Mouse (Mus musculus): Measurements from ENCODE around the gene Man1c1.

The Man1c1 gene

DNA sequence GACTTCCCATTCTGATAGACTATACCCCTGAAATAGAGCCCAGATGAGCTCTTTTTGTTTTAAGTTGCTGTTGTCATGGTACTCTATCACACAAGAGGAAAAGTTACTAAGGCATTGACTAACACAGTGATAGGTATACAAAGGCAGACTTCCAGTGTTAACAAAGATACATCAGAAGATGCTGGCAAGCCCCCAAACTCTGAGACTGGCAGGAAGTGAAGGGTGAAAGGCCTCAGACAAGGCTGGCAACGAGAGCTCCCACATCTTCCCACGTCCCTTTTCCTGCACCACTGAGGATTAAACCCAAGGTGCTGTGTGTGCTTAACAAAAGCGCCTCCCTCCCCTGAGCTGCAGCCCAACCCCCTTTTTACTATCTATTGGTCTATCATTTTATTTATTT is 19.2 kb upstream of the Man1c1 start:
- DNase-seq, result no peak

DNA sequence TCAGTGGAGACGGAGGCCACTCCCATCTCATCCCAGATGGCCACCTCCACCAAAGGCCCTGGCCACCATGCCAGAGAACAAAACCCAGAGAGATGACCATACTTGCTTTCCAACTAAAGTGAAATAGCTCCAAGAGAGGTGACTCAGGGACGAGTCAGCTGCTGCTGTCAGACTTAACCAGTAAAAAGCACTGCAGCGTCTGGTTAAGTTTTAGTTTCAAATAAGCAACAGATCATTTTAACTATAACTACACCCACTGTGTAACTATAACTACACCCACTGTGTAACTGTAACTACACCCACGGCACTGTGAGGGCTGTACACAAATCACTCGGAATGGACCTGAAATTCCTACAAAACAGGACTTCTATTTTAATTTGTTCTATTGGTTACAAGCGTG is 17.0 kb upstream of the Man1c1 start:
- DNase-seq, result no peak

DNA sequence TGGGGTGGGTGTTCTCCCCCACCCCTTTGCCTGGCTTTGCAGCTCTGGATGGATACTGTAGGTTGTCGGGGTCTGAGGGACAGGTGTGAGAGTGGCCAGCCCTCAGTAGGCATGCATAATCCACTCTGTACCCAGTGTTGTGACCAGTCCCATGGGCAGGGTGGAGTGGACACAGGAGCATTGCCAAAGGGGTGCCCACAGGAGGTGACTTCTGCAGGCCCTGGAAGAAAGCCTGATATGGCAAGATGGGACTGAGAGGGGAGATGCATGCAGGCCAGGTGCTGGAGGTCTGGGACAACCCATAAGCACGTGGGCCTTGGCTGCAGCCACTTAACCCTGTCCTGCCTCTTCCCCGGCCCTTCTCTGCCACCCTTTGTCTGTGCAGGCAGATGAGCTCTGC is 16.3 kb upstream of the Man1c1 start:
- no peak for DNase-seq

DNA sequence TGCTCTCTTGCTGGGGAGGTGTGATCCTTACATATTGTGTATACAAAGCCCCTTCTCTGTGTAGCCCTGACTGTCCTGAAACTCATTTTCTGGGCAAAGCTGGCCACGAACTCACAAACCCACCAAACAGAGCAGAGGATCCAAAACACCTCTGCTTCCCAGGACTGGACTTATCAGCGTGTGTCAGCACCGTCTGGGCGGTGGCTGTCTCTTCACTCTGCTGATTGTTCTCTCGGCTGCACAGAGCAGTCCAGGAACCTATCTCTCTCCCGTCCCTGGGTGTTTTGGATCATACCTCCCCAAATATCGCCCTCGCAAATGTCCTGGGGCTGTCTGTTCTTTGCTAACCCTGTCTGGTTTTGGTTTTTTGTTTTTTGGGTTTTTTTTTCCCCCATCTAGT is 15.4 kb upstream of the Man1c1 start:
- no peak for DNase-seq

DNA sequence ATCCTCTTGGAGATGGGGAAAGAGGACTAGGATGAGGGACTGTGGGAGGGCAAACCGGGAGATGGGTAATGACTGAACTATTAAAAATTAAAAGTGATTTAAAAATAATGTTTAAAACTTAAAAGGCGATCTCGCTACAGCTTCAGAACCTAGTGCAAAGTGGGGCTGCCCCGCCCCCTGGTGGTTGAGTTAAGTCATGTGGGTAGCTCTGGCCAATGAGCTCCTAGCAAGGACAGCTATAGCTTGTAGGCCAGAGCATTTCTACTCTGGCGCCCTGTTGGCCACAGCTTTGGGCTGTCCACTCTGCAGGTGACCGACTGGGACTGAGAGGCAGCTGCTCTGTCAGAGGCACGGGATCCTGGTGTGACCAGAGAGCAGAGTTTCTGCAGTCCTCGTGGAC is 9.8 kb upstream of the Man1c1 start:
- DNase-seq, result peak; percentile 84

DNA sequence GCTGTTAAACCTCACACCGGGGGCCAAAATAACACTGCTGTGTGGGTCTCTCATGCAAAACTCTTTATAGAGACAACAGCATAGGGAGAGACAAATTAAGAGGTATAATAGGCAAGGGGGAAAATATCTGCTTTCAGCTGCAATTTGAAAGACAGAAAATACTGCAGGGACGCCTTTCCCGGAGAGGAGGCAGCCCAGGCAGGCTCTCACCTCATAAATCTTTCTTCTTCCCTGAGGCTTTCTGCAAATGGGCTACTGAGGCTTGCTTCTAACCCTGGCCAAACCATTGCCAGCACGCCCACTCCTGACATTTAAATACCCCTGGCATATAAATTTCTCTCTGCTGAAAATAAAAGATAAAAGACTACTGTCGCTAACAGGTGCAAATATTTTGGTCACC is 1.2 kb upstream of the Man1c1 start:
- DNase-seq, result no peak

DNA sequence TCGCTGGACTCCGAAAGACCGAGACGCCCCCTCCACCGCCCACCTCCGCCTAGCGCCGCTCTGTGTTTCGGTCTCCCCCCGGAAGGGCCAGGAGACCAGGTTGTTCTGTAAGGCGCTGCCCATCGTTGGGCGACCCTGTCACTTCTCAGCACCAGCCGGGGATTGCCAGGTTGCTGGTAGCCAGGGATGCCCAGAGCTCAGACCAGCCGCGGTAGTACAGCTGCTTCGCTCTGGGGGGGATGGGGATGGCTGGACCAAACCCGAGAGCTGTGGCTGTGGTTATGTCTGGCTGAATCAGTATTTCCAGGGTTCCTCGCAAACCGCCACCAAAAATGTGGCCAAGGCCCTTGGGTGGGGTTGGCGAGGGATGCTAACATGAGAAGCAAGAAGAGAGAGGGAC is 500 bp upstream of the Man1c1 start:
- DNase-seq, result no peak

DNA sequence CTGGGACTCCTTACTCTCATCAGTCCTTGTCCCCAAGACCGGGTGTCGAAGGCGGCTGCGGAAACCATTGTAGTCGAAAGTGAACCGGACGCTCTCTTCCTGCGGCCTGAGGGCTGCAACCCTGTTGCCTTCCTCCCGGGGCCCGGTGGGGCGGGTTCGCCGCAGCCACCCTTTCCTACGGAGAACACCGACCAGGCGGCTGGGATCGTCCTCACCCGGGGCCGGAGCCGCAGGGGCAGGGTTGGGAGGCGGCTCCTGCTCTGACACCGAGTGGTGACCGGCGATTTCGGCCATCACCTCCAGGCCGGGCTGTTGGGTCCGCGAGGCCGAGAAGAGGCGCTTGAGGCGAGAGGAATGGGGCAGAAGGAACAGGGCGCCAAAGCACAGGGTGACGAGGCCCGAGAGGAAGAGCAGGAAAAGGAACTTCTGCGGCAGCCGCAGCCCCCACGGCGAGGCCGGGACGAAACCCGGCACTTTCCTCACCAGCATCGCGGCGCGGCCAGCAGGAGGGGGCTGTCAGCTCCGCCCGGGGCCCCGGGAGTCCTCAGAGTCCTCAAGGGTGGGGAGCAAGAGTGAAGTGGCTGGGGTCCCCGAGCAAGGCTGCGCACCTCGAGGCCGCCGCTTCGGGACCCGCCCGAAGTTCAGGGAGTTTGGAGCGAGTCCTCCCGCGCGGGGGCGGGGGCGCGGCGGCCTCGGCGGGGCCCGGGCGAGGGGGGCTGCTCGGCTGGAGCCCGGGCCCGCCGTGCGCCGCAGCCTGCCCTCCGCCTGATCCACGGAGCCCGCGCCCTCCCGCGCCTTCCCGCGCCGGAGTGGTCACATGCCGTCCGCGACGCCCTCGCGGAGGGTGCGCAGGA is 882 bp downstream of the Man1c1 start:
- DNase-seq, result peak; percentile 31

DNA sequence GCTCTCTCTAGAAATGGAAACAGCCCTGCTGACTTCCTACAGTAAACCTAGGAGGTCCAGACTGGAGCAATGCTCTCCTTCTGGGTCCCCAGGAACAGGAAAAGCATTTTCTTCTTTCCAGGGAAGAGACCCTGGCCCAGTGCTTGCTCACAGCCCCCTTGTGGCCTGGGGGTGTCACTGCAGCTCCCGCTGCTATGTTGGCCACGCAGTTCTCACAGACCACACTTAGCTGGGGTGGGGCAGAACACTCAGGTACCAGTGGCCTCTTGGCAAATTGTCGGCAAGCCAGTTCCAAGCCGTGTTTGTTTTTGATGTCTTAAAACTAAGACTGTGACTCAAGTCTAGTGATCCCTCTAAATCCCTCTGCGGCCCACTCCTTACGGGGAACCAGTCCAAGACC is 2.2 kb downstream of the Man1c1 start:
- peak; percentile 74 for DNase-seq

DNA sequence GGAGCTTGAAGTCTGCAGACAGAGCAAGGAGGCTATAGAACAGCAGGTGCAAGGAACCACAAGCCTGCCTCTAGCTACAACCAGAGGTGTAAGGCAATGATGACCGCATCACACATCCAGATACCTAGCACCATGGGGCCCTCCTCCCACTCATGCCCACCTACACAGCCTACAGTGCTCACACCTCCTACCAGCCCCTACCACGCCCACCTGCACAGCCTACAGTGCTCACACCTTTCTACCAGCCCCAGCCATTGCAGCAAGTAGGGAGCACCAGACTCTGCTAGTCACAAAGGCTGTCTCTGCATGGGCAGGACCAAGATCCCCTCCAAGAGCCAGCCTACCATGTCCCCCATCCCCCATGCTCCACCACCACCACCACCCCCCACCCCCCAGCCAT is 3.2 kb downstream of the Man1c1 start:
- no peak for DNase-seq

DNA sequence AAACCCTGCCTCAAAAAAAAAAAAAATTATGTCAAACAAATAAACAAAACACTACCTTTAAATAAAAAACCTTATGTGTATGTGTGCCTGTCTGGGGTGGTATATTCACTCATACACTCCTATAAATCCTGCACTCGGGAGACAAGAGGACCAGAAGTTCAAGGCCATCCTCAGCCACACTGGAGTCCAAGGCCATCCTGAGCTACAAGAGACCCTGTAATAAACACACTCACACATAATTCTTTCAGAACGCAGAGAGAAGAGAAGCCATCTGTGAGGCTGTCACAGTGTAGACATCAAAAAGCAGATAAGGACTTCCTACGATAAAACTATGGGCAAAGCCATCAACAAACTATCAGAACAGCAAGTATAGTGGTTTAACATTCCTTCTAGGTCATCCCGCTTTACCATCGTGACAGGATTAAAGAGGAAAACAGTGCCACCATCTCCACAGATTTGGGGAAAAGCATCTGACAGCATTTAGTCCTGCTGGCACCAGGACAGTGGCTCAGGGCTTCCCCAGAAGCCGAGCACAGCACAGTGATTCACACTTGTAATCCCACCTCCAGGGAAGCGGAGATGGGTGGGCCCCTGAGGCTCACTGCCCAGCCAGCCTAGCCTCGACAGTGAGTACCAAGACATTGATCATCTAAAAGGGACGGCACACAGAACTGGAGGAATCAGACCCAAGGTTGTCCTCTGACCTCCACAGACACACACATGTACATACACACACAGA is 10.7 kb downstream of the Man1c1 start:
- DNase-seq, result no peak

DNA sequence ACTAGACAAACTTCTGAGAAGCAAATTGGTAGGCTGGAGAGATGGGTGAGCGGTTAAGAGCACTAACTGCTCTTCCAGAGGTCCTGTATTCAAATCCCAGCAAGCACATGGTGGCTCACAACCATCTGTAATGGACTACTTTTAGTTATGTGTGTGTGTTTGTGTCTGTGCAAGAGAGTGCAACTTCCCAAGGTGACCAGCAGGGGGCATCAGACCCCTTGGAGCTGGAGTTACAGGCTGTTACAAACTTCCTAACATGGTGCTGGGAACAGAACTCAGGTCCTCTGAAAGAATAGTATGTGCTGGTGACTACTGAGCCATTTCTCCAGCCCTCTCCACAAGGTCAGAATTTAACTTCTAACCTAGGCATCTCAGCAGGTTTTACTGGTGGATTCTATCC is 11.7 kb downstream of the Man1c1 start:
- no peak for DNase-seq

DNA sequence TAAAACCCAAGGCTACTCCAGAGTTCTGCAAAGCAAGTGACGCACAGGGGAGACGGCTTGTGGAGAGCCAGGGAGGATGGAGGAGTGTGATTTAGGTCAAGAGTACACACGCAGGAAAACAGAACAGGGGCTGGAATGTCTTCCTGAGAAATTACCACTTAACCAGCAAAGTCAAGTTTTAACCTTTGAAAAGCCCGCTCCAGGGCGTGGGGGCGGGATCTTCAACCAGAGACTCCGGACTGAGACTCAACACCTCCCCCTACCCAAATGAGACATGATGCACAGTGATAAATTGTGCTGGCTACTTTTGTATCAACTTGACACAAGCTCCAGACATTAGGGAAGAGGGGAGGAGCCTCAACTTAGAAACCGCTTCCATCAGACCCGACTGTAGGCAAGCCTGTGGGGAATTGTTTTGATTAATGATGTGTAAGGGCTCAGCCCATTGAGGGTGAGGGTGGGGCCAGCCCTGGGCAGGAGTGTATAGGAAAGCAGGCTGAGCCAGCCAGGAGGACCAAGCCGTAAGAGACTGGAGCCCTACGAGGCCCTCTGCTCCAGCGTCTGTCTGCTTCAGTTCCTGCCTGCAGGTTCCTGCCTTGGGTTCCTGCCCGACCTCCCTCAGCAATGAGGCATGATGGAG is 17.9 kb downstream of the Man1c1 start:
- no peak for DNase-seq

DNA sequence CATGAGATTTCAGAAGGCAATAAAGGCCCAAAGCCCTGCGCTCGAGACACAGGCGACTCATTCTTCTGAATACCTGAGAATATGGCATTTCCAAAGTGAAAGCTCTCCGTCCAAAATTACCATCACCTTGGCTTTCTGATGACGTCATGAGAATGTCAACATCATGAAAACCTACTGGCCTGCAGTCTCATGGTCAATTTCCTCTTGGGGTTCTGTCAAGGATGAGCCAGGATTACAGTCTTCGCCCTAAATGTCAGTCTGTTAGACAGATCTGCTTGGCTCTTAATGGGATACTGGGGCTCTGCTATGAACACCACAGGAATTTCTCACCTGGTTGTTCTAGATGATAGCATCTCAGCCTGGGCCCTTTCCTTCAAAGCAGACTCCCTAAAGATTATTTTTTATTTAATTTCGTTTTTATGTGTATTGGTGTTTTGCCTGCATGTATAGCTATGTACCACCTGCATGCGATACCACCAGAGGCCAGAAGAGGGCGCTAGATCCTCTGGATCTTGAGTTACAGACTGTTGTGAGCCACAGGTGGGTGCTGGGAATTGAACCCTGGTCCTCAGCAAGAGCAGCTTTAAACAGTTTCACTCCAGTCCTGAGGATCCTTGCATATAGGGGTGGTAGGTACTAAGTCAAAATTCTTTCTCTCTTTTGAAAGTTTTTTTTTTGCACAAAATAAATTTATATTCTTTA is 19.3 kb downstream of the Man1c1 start:
- no peak for DNase-seq

DNA sequence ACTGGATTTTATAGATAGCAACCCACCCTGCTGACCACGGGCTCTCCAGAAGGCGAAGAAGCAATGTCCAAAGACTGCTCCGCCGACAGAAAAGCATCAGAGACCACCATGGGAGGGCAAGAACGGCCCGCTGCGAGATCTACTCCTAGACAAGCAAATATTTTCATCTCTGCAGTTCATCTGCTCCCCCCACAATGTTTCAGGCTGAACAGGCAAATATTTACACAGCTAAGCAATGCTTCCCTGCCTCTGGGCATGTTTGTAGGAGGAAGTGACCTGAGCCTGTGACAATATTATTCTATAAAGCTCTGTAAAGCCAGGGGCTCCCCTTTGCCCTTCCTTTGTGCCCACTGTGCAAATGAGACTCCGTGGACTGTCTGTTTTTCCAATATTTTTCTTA is 20.2 kb downstream of the Man1c1 start:
- no peak for DNase-seq

DNA sequence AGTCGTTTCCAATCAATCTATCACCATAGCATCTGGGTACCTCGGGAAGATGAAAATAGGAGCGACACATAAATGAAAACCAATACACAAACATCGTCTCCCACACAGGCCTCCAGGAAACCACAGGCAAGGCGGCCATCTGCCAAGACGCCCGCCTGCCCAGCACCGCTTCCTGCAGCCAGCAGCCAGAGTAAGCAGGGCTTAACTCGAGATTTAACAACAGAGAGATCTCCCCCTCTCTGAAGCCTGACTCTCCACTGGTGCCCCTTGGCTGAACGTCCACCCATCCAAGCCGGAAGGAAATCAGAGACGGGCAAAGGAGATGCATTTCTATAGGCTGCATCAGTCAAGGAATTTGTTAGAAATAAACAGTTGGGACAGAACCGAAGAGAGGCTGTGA is 21.1 kb downstream of the Man1c1 start:
- peak; percentile 52 for DNase-seq

DNA sequence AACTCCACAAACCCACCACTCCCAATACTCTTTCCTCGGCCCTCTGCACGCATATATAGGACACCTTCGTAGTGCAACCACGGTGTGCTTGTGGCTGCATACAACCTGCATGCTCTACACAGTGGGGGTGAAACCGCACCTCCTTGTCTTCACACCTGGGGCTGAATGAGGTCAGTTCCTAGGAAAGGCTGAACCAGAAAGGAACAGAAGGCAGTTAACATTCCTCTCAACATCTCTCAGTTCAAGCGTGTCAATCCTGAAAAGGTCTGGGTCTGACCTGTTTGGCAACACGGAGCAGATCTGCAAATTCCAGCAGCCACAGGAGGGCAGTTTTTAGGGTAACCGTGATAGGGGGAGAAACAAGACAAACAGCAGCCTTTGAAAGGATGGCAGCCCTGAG is 21.7 kb downstream of the Man1c1 start:
- DNase-seq, result no peak

DNA sequence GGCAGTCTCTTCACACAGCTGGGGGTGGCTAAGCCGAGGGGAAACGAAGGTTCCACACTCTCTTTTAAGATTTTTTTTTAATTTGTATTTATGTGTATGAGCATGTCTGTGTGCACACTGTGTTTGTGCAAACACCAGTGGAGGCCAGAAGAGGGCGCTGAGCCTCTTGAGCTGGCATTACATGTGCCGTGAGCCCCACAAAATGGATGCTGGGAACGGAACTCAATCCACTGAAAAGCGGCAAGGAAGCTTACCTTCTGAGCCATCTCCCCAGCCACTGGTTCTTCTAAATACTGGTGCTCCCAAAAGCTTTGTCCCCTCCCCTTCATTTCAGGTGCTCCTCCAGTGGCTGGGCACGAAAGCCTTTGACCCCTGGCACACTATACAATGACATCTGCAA is 22.3 kb downstream of the Man1c1 start:
- no peak for DNase-seq

DNA sequence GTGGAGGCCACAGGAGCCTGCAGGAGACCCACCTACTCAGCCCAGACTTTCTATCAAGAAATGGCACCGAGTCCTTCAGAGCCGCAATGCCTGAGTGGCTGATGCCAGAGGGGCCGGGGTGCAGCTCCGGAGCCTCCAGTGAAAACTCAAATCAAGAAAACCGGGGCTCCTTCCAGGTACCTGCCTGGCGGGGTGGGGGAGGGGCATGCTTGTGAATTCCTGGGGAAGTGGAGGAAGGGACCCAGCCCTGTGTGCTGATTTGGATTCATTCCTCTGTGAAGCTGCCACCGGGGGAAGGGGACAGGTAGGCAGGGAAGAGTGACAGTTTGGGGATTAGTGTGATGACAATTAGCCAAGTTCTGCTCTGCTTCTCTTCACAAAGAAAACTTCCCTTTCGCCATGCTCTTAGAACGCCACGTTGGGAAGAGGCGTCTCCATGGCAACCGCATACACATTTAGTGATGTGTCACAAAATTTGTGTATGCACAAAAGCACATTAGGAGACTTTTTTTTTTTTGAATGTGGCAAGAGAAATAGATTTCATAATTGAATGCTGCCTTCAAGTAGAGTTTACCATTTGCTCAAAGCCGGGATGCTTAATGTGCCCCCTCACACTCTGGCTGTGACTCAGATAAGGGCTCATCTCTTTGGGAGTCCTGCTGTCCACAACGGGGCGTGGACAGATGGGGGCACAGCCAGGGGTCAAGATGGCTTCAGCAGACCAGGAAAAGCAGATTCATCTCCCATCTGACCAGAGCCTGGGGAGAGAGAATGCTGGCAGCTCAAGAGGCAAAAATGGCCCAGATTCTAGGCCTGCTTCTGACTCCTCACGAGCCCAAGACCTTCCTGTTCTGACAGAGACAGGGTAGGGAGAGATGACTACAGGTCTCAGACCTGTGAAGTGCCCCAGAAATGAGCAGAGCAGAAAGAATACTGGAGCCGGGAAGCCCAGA is 26.3 kb downstream of the Man1c1 start:
- peak; percentile 75 for DNase-seq

DNA sequence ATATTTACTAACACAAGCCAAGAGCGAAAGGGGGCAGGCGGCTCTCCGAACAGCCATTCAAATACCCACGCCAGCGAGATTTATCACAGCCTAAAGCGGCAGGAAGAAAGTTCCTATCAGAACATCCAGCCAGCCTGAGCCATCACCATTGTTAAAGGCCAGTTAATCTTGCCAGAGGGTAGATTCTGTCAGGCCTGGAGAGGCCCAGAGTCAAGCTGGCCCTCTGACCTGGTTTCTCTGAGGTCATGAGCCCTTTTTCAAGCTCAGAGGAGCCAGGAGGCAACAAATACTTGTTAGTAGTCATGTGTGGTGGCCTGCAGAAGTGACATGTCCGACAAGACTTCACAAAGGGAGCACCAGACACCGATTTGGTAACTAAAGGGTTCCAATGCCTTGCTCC is 28.3 kb downstream of the Man1c1 start:
- DNase-seq, result no peak

DNA sequence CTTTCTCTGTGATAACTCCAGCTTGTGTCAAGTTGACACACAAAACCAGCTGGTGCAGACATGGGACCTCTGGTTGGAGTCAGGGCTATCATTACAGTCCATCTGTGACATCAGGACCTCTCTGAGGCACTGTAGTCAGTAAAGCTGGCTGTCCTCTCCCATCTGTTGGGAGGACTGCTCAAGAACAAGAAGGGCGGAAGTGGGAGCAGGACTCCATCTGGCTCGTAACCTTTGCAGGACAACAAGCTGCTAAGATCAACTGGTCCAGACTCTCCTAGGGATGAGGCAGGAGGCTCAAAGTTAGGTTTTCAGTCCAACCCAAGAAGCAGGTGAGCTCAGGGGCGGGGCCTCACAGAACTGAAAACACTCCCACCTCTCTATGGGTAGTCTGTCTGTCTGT is 29.1 kb downstream of the Man1c1 start:
- DNase-seq, result no peak

DNA sequence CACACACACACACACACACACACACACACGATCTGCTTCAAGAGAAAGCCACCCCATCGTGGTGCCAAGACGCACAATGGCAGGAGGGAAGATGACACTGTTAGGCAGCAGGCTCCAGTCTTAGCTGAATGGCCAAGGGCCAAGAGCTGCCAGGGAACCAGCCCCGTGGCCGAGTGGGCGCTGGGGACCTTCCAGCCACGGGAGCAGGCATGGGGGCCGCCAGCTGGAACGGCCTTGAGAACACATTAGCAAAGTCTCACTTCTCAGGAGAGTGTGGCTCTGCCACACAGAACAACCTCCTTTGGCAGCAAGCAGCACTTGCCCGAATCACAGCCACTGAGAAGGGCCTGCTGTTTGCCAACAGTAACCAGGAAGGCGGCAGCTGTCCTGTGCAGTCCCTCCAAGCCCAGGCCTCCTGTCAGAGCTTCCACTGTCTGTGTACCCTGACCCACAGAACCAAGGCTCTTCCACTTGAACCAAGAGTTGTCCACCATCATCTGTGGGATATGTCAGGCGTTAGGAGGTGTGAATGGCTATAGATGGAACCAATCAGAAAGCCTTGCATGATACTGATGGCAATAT is 30.1 kb downstream of the Man1c1 start:
- DNase-seq, result peak; percentile 38

Data from right cerebral cortex, postnatal 14 days (tissue).